Mouse (Mus musculus) left cerebral cortex, postnatal 14 days (tissue): ENCODE data around the gene Zfp558. TPM values are rescaled to one million over a fixed set of nuclear protein-coding genes. Genes with fewer than 3 reads are reported as not detected.
"Not testable (repeated sequence)": the region's sequence is repeated elsewhere in the genome, so short reads cannot be mapped to it uniquely, and the experiment has no call there.

Experiments used
- DNase-seq, 2 experiments: peaks; one replicate each; pipeline ENCODE4 v3.0.0; 2021 to 2022; ENCODE audit warnings: low spot score in 2 of 2, mixed read lengths in 1 of 2
- intact Hi-C: fragments of 180-260 bp; cut with DNase I; formaldehyde crosslinking; loops from one replicate; pipeline ENCODE4 v1.15.1; 2025
- long read RNA-seq, 2 experiments: library from polyadenylated mRNA; stranded (forward); transcript quantifications; one replicate each; pipeline ENCODE4 v2.0.0; 2021
- microRNA-seq, 2 experiments: library from miRNA; unstranded; fragments of <30 nt; microRNA quantifications; one replicate each; pipeline ENCODE4 v1.2.0; 2022
- total RNA-seq, 2 experiments: library from RNA; stranded (reverse); gene quantifications; 2 replicates each; pipeline ENCODE4 v1.2.3; 2021

Zfp558 gene
- 1 to 10 TPM; 2.3 to 4.3 TPM for total RNA-seq
- long read RNA-seq, experiment 1, partial matches to known transcripts: 0 of 3 reads
- long read RNA-seq, experiment 1, other reads (novel, unspliced or antisense): 1 of 3 reads
- long read RNA-seq, experiment 2: 0 reads

- no peak for DNase-seq
- intact Hi-C loops: no loop called here
Observed at GRCm38 (mm10) chr9:18478168-18478567, at the start of gene Zfp558, which contains the start of gene Mbd3l1. Gene Zfp558, minus strand, starts transcription at chr9:18478268. Gene Mbd3l1, plus strand, starts transcription at chr9:18478359.

GRCm38 (mm10) chr9:18508098-18508497 lies 30.0 kb upstream of the Zfp558 start:
- intact Hi-C loops: loop anchor here (10.0 kb wide), 1 partner anchor 237 kb away; no protein-coding TSS in a partner anchor
- DNase-seq: peak; percentile 9 to 20

- peak; percentile 40 to 73 for DNase-seq
- intact Hi-C loops: no loop called here
Observed at GRCm38 (mm10) chr9:18473324-18474128, 4.5 kb downstream of the Zfp558 start.

GRCm38 (mm10) chr9:18468005-18468404 lies 10.1 kb downstream of the Zfp558 start:
- intact Hi-C loops: no loop called here
- no peak for DNase-seq

- DNase-seq: no peak
- intact Hi-C loops: no loop called here
Observed at GRCm38 (mm10) chr9:18467350-18467749, 10.7 kb downstream of the Zfp558 start.

GRCm38 (mm10) chr9:18456520-18456919 lies 21.5 kb downstream of the Zfp558 start:
- DNase-seq: no peak
- intact Hi-C loops: no loop called here

GRCm38 (mm10) chr9:18431687-18432086 lies 46.4 kb downstream of the Zfp558 start:
- peak; percentile 4 to 22 for DNase-seq
- intact Hi-C loops: no loop called here

GRCm38 (mm10) chr9:18430354-18430753 lies 47.7 kb downstream of the Zfp558 start, which contains the start of gene Mbd3l2:
Gene Mbd3l2, plus strand, starts transcription at chr9:18430654.
- DNase-seq: no peak
- intact Hi-C loops: no loop called here

GRCm38 (mm10) chr9:18412371-18412770 lies 65.7 kb downstream of the Zfp558 start:
- intact Hi-C loops, DNase-seq: not testable (repeated sequence)

Small RNA genes lying within 50 kb of the gene (microRNA-seq; reads per million reads assigned to microRNA genes)
- 0 reads per million in 2 experiments for gene Gm22854

Other genes starting within 250 kb of the Zfp558 start
- gene Chordc1, start 186.1 kb downstream of the Zfp558 start, total RNA-seq: 10 to 100 TPM; 78.5 to 79.2 TPM
- gene Naalad2, start 75.3 kb downstream of the Zfp558 start, total RNA-seq: 1 to 10 TPM; 1.2 to 1.3 TPM
- not detected for gene Ubtfl1, start 73.8 kb downstream of the Zfp558 start, total RNA-seq
- gene Mbd3l2, start 47.6 kb downstream of the Zfp558 start, total RNA-seq: not detected
- not detected for gene Mbd3l1, start 91 bp upstream of the Zfp558 start, total RNA-seq
- gene Muc16, start 196.3 kb upstream of the Zfp558 start, total RNA-seq: not detected